In genomic region chr17:8456856-8457460, GRCm38 (mm10) we compare ENCODE assay signal across 18 mouse cellular contexts. TPM values are rescaled to one million over a fixed set of nuclear protein-coding genes. Genes with fewer than 3 reads are reported as not detected.
DNase-seq lines count a peak whose midpoint lies in the region; ATAC-seq lines count a peak whose summit lies in the region.
"Had no signal": no experiment of that assay in that cellular context is flagged by ENCODE, and none has a peak within 500 bp of the region (broad histone marks: within the 10 kb centered on the region; RNA-seq: fewer than 3 reads in every experiment).

No protein-coding gene starts in this region.

- ATAC-seq in heart, embryonic 12.5 days (ENCODE audit: insufficient number of reproducible peaks, low FRiP score): peak; percentile 71
- ATAC-seq in megakaryocyte, adult 5-6 weeks (ENCODE audit: poor library complexity, severe bottlenecking): no peak
- no peak for ATAC-seq in hindbrain, embryonic 14.5 days (ENCODE audit: low FRiP score)

- no peak overlapping the region for H3K4me3 ChIP-seq in heart, embryonic 12.5 days
- peak overlapping the region; percentile 76 for H3K4me3 ChIP-seq in megakaryocyte, embryonic 14.5 days (replicated peaks)
- H3K4me3 ChIP-seq in hindbrain, embryonic 14.5 days (replicated peaks; ENCODE audit: low read length): no peak overlapping the region
- H3K4me3 ChIP-seq: gastrocnemius, adult 2 months had no signal

- H3K27me3 ChIP-seq in heart, embryonic 12.5 days (replicated peaks): peaks cover 25% of the 10 kb centered on the region
- no peaks in the 10 kb centered on the region for H3K27me3 ChIP-seq in megakaryocyte, embryonic 14.5 days (replicated peaks)
- no peaks in the 10 kb centered on the region for H3K27me3 ChIP-seq in hindbrain, embryonic 14.5 days (ENCODE audit: control insufficient read depth, insufficient read depth, low read length)

- H3K4me2 ChIP-seq in heart, embryonic 12.5 days: peak overlapping the region; percentile 23; the same call in 1 of the 2 replicates
- H3K4me2 ChIP-seq in hindbrain, embryonic 14.5 days (replicated peaks): no peak overlapping the region

- no peak overlapping the region for H3K9ac ChIP-seq in heart, embryonic 12.5 days
- 0 out of 2 replicates have a peak overlapping the region, but pooled peaks have one; percentile 24 for H3K9ac ChIP-seq in hindbrain, embryonic 14.5 days
- H3K9ac ChIP-seq: liver, embryonic 14.5 days had no signal

- H3K9me3 ChIP-seq in heart, embryonic 12.5 days (replicated peaks): no peaks in the 10 kb centered on the region
- H3K9me3 ChIP-seq in megakaryocyte, embryonic 14.5 days: no peaks in the 10 kb centered on the region
- no peaks in the 10 kb centered on the region for H3K9me3 ChIP-seq in hindbrain, embryonic 14.5 days (ENCODE audit: control insufficient read depth, low read length)

- WGBS in heart, embryonic 12.5 days: 32% methylated on average over 9 of the region's 9 CpGs
- WGBS in hindbrain, embryonic 14.5 days: 31% methylated on average over 9 of the region's 9 CpGs

- H3K36me3 ChIP-seq in heart, embryonic 12.5 days: no peaks in the 10 kb centered on the region
- H3K36me3 ChIP-seq in megakaryocyte, embryonic 14.5 days (replicated peaks; ENCODE audit: low read length): no peaks in the 10 kb centered on the region
- no peaks in the 10 kb centered on the region for H3K36me3 ChIP-seq in hindbrain, embryonic 14.5 days (replicated peaks; ENCODE audit: control insufficient read depth, insufficient read depth)

- DNase-seq in heart, postnatal 25 days (ENCODE audit: low spot score): no peak
- DNase-seq in hindbrain, embryonic 14.5 days (ENCODE audit: low spot score): no peak
- peak; percentile 9 for DNase-seq in telencephalon, adult 2 months (ENCODE audit: low read depth, low spot score)
- no peak for DNase-seq in thymus, postnatal 14 days
- no peak for DNase-seq in gastrocnemius, adult 8-10 months (ENCODE audit: low spot score in 2 of 2)
- DNase-seq: cerebellum, adult 8-10 months; gastrocnemius, adult 2 months; kidney, adult 9 months; retina, postnatal 1 day; spleen, adult 18-20 months had no signal

- H3K27ac ChIP-seq in heart, embryonic 12.5 days (ENCODE audit: poor library complexity, severe bottlenecking): no peak overlapping the region
- H3K27ac ChIP-seq in hindbrain, embryonic 14.5 days: peak overlapping the region; percentile 62
- H3K27ac ChIP-seq: gastrocnemius, adult 2 months; liver, embryonic 14.5 days; macrophage had no signal

- H3K4me1 ChIP-seq in heart, embryonic 12.5 days (replicated peaks): peaks cover 20% of the 10 kb centered on the region
- H3K4me1 ChIP-seq in megakaryocyte, embryonic 14.5 days: peaks cover 82% of the 10 kb centered on the region
- 0 out of 2 replicates have a peak, but pooled peaks cover 6% of the 10 kb centered on the region for H3K4me1 ChIP-seq in hindbrain, embryonic 14.5 days (replicated peaks; ENCODE audit: control insufficient read depth, insufficient read depth, low read length)

- intact Hi-C loops in heart, postnatal 25 days (cut with DNase I): no loop called here

RNA-seq across cellular contexts. Expression of gene T, which starts 22.7 kb away (rescaled TPM):
- 0.24 and 0.46 TPM in 2 replicates for polyA plus RNA-seq in heart, embryonic 12.5 days (2016; fragmentation: Nextera tagmentation; extraction: Ambion mirVana)
- not detected for total RNA-seq in heart, postnatal 25 days (2021)
- not detected in 2 replicates for polyA plus RNA-seq in megakaryocyte, embryonic 14.5 days (2012; ENCODE audit: insufficient read depth, low replicate concordance)
- total RNA-seq in megakaryocyte, adult 5-6 weeks (2015): not detected in 2 replicates
- total RNA-seq in megakaryocyte, adult 5-6 weeks (2017): not detected in 2 replicates
- 0.22 and 0.27 TPM in 2 replicates for polyA plus RNA-seq in hindbrain, embryonic 14.5 days (2014; fragmentation: Nextera tagmentation; extraction: Ambion mirVana)
- not detected for total RNA-seq in gastrocnemius, adult 8-10 months (2022)
- total RNA-seq: gastrocnemius, adult 2 months; hematopoietic stem cell, adult 5-6 weeks; layer of hippocampus, adult 18-20 months; left cerebral cortex, postnatal 36 days had no signal
- polyA plus RNA-seq: macrophage had no signal
